Mouse (Mus musculus): ENCODE data around the gene Pde9a.

Gene Pde9a

DNA sequence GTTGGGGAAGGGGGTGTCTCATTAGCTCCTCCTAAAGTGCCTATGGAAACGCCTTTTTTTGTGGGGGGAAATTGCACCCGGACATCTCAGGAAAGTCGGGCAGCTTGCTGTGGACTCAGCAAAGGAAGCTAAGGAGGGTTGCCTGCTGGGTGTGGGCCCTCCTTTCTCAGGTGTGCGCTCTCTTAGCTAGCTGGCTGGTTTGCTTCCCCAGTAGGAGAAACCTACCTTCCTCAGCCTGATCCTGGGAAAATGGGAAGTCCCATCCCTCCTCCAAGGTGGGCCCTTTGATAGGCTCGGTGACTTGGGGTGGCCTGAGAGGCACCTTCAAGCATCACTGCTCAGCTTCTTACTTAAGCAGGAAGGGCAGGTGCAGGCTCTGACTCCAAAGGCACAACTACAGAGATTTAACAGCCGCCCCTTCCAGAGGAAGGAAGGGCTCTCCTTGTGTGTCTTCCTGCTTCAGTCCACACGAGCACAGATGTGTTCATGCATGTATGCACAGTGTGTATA lies 811 bp downstream of the Pde9a start:
- no peak for DNase-seq (ENCODE audit: low spot score in 2 of 2)

DNA sequence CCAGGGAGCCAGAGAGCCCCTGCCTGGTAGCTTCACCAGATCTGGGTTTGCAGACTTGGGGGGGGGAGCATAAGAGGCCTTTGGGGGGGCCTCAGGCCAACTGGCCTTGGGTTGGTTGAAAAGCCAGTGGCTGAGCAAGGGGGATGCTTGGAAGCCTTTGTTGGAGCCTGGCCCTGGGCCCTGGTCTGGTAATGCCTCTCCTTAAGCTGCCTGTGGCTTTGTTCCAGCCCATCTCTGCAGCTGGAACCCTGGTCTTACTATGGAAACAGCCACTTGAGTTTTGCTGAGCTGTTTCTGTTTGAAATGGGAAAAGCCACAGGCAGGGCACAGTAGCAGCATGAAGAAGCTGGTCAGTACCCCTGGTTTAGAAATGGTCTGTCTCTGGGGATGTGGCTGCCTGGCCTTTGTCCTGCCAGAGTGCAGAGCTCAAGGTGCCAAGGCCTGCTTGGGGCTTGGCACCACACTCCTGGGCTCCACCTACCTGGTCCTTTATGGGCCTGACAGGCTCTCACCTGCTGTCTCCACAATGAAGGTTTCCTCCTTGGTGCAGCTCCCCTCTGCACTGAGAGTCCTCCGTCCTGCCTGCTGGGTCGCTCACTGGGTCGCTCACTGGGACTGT lies 3.5 kb downstream of the Pde9a start:
- no peak for DNase-seq (ENCODE audit: low spot score in 2 of 2)

DNA sequence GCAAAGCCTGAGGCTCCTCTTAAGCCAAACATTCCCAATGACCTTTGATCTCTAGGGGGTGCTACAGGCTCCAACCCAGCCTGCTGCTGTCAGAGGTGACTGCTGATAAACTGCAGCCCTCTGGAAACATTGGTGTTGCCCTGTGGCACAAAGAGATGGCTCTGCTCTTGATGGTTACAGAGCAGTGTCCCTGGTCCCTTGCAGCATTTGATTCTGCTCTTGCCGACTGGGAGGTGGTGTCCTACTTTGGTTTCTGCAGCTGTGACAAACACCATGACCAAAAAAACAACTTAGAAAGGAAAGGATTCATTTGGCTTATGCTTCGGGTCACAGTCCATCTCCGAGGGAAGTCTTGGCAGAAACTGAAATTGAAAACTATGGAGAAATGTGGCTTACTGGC lies 5.5 kb downstream of the Pde9a start:
- DNase-seq (ENCODE audit: low spot score in 2 of 2) = no peak

- DNase-seq (ENCODE audit: low spot score in 2 of 2) = no peak
These were observed 6.0 kb downstream of the Pde9a start for GRCm38 (mm10) chr17:31392041-31392440.

- DNase-seq (ENCODE audit: low spot score in 2 of 2) = no peak
These were observed 7.8 kb downstream of the Pde9a start for GRCm38 (mm10) chr17:31393811-31394210.

DNA sequence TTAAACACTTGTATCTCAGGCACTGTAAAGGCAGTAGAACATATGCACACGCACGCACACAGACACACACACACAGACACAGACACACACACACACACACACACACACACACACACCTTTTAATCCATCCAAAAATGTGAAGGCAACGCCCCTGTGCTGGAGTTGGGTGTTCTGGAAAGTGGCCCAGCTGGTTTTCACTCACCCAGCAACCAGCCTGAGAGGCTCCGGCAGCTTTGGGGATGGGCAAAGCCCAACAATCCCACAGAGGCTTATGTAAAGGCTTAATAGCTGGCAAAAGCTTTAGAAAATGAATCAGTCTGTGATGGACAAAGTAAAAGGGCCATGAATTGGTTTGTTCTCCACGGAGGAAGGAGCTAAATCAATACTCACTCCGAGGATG lies 14.3 kb downstream of the Pde9a start:
- DNase-seq (ENCODE audit: low spot score in 2 of 2) = no peak

DNA sequence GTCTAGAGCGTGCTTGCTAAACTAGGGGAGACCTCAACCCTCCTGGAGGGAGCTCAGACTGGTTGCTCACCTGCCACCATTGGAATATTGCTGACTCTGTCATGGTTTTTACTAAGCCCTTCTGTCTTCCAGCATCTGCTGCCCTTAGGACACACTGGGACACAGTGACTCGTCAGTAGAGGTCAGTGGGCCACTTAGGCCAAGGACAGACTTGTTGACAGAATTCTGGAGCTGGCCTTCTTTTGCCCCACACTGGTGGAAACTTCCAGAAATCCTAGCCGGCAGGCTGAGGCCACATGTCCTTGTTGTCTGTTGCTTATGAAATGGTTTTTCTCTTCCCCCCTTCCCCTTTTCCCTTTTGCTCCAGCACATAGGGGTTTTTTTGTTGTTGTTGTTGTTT lies 15.2 kb downstream of the Pde9a start:
- DNase-seq (ENCODE audit: low spot score in 2 of 2) = no peak

- no peak for DNase-seq (ENCODE audit: low spot score in 2 of 2)
These were observed 16.7 kb downstream of the Pde9a start for GRCm38 (mm10) chr17:31402713-31403112.

- DNase-seq (ENCODE audit: low spot score in 2 of 2) = no peak
These were observed 19.8 kb downstream of the Pde9a start for GRCm38 (mm10) chr17:31405694-31406227.

- DNase-seq (ENCODE audit: low spot score in 2 of 2) = no peak
These were observed 23.8 kb downstream of the Pde9a start for GRCm38 (mm10) chr17:31409741-31410350.

GRCm38 (mm10) chr17:31415258-31415657 lies 29.2 kb downstream of the Pde9a start:
- no peak for DNase-seq (ENCODE audit: low spot score in 2 of 2)

GRCm38 (mm10) chr17:31418804-31419597 lies 33.0 kb downstream of the Pde9a start:
- DNase-seq (ENCODE audit: low spot score in 2 of 2) = no peak

DNA sequence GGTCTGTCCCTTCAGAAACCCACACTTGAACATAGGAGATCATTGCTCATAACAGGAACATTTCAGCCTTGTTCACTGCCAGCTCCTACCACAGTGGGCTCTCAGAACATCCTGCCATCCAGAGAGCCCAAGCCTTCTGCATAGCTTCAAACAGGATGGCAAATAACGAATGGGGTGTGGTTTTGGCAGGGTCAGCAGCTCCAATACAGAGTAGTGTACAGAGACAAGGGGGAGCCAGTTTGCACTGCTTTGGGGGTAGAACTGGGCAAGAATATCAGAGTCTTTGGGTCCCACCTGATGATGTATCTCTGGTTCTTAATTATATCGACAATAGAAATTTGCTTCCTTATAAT lies 33.6 kb downstream of the Pde9a start:
- no peak for DNase-seq (ENCODE audit: low spot score in 2 of 2)

DNA sequence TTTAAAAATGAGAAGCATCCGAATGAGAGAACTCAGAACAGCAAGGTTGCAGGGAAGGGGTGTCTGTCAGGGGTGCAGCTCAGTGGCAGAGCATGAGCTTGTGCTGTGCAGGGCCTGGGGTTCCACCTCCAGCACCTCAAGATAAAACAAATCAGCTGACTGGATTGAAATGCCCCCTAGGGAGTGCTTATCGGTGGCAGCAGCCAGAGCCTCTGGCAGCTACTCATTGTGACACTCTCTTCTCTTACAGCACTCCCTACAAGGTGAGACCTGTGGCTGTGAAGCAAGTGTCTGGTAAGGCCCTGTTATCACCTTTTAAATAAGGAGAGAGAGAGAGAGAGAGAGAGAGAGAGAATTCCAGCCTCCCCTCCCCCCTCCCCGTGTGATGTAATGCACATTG lies 34.0 kb downstream of the Pde9a start:
- no peak for DNase-seq (ENCODE audit: low spot score in 2 of 2)

GRCm38 (mm10) chr17:31420658-31421057 lies 34.6 kb downstream of the Pde9a start:
- DNase-seq (ENCODE audit: low spot score in 2 of 2) = no peak

- no peak for DNase-seq (ENCODE audit: low spot score in 2 of 2)
These were observed 36.4 kb downstream of the Pde9a start for GRCm38 (mm10) chr17:31422381-31422780.

GRCm38 (mm10) chr17:31423020-31423419 lies 37.0 kb downstream of the Pde9a start:
- peak in 1 of 2 experiments; percentile 37 for DNase-seq (ENCODE audit: low spot score in 2 of 2)

- no peak for DNase-seq (ENCODE audit: low spot score in 2 of 2)
These were observed 38.3 kb downstream of the Pde9a start for GRCm38 (mm10) chr17:31424358-31424757.

GRCm38 (mm10) chr17:31424798-31425197 lies 38.8 kb downstream of the Pde9a start:
- peak in 1 of 2 experiments; percentile 40 for DNase-seq (ENCODE audit: low spot score in 2 of 2)

- DNase-seq (ENCODE audit: low spot score in 2 of 2) = no peak
These were observed 40.1 kb downstream of the Pde9a start for GRCm38 (mm10) chr17:31425827-31426698.

- peak in 1 of 2 experiments; percentile 30 for DNase-seq (ENCODE audit: low spot score in 2 of 2)
These were observed 43.4 kb downstream of the Pde9a start for GRCm38 (mm10) chr17:31429402-31429801.

DNA sequence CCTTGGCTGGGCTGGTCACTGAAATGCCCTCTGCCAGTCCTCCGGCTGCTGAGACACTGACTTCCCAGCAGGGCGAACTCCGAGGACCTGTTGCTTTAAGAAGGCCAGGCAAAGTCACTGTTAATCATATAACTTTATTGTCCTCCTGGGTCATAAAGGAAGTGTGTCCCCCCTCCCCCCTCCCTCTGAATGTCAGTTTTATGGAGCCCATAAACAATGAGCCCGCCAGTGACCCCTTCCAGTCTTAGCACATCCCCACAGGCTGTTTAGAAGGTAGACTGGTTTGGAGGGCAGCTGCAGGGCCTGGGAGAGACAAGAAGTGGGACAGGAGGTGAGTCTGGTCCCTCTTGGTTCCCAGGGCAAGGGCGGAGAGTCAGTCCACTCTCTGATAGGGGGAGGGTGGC lies 46.9 kb downstream of the Pde9a start:
- DNase-seq (ENCODE audit: low spot score in 2 of 2) = no peak

All from spleen, postnatal 10 days (tissue).